9 mouse cellular contexts compared by ENCODE assay signal in the genomic region with DNA sequence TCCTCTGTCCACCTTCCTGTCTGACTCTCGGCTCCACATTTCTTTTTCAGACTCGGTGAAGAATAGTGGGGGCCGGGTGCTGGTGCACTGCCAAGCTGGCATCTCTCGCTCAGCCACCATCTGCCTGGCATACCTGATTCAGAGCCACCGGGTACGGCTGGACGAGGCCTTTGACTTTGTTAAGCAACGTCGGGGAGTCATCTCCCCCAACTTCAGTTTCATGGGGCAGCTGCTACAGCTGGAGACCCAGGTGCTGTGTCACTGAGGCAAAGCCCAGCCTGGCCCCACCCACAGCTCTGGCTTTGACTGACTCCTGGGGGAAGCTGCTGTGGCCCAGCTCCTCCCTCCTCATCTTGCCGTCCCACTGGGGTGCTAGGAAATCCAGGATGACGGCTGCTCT. TPM values are rescaled to one million over a fixed set of nuclear protein-coding genes. Genes with fewer than 3 reads are reported as not detected.
DNase-seq lines count a peak whose midpoint lies in the region; ATAC-seq and TF ChIP-seq lines count a peak whose summit lies in the region.
"Had no signal": no experiment of that assay in that cellular context is flagged by ENCODE, and none has a peak within 500 bp of the region (broad histone marks: within the 10 kb centered on the region; RNA-seq: fewer than 3 reads in every experiment).

No protein-coding gene starts in this region.

- peak overlapping the region; percentile 84 for H3K4me2 ChIP-seq in lung, embryonic 16.5 days (ENCODE audit: low read depth, low read length)
- H3K4me2 ChIP-seq in limb, embryonic 14.5 days (replicated peaks; ENCODE audit: low read depth, low read length, severe bottlenecking), result no peak overlapping the region
- H3K4me2 ChIP-seq in stomach, embryonic 15.5 days, result peak overlapping the region; percentile 97; the same call in 1 of the 2 replicates
- no peak overlapping the region for H3K4me2 ChIP-seq in forebrain, embryonic 16.5 days (ENCODE audit: low read length)

- no peaks in the 10 kb centered on the region for H3K9me3 ChIP-seq in lung, embryonic 16.5 days (ENCODE audit: control insufficient read depth, low read length)
- H3K9me3 ChIP-seq in limb, embryonic 14.5 days (ENCODE audit: control insufficient read depth, low read length), result no peaks in the 10 kb centered on the region
- H3K9me3 ChIP-seq in stomach, embryonic 15.5 days, result no peaks in the 10 kb centered on the region
- H3K9me3 ChIP-seq in forebrain, embryonic 16.5 days (ENCODE audit: control insufficient read depth, low read length), result no peaks in the 10 kb centered on the region

- H3K27ac ChIP-seq in lung, embryonic 16.5 days (ENCODE audit: low read length), result no peak overlapping the region
- no peak overlapping the region for H3K27ac ChIP-seq in limb, embryonic 14.5 days (replicated peaks; ENCODE audit: low read depth, low read length)
- H3K27ac ChIP-seq in stomach, embryonic 15.5 days, result no peak overlapping the region
- H3K27ac ChIP-seq in forebrain, embryonic 16.5 days (ENCODE audit: low read length), result no peak overlapping the region

- WGBS in lung, embryonic 16.5 days, result 52% methylated on average over 11 of the region's 11 CpGs
- 64% methylated on average over 11 of the region's 11 CpGs for WGBS in limb, embryonic 14.5 days
- WGBS in stomach, embryonic 15.5 days, result 68% methylated on average over 11 of the region's 11 CpGs
- WGBS in forebrain, embryonic 16.5 days, result 54% methylated on average over 11 of the region's 11 CpGs

- H3K9ac ChIP-seq in lung, embryonic 16.5 days (ENCODE audit: low read length), result no peak overlapping the region; the same call in 1 of the 2 replicates
- no peak overlapping the region for H3K9ac ChIP-seq in limb, embryonic 14.5 days (ENCODE audit: low read depth, low read length, severe bottlenecking)
- no peak overlapping the region for H3K9ac ChIP-seq in stomach, embryonic 15.5 days
- no peak overlapping the region for H3K9ac ChIP-seq in forebrain, embryonic 16.5 days (replicated peaks; ENCODE audit: low read depth, low read length)

- peak overlapping the region; percentile 56 for H3K4me3 ChIP-seq in lung, embryonic 16.5 days (ENCODE audit: low read length)
- H3K4me3 ChIP-seq in limb, embryonic 14.5 days (replicated peaks; ENCODE audit: low read length), result 0 out of 2 replicates have a peak overlapping the region, but pooled peaks have one; percentile 57
- H3K4me3 ChIP-seq in stomach, embryonic 15.5 days (replicated peaks), result 0 out of 2 replicates have a peak overlapping the region, but pooled peaks have one; percentile 6
- no peak overlapping the region; the same call in 1 of the 2 replicates for H3K4me3 ChIP-seq in forebrain, embryonic 16.5 days (replicated peaks; ENCODE audit: low read length)

- H3K27me3 ChIP-seq in lung, embryonic 16.5 days (ENCODE audit: control insufficient read depth, insufficient read depth, low read depth, low read length), result peaks cover 15% of the 10 kb centered on the region
- H3K27me3 ChIP-seq in limb, embryonic 14.5 days (ENCODE audit: control insufficient read depth, insufficient read depth, low read length), result peaks cover 13% of the 10 kb centered on the region; the same call in 1 of the 2 replicates
- H3K27me3 ChIP-seq in stomach, embryonic 15.5 days (replicated peaks), result peaks cover 32% of the 10 kb centered on the region
- peaks cover 24% of the 10 kb centered on the region for H3K27me3 ChIP-seq in forebrain, embryonic 16.5 days (replicated peaks; ENCODE audit: control insufficient read depth, insufficient read depth, low read length)

- DNase-seq in lung, postnatal 14 days, result no peak
- DNase-seq in cerebellum, postnatal 10 days, result peak; percentile 83
- DNase-seq in limb, embryonic 14.5 days (ENCODE audit: low spot score), result no peak
- DNase-seq in right cerebral cortex, postnatal 10 days (ENCODE audit: low spot score in 2 of 2), result no peak

- H3K36me3 ChIP-seq in lung, embryonic 16.5 days (ENCODE audit: control insufficient read depth, insufficient read depth, low read length), result no peaks in the 10 kb centered on the region
- H3K36me3 ChIP-seq in limb, embryonic 14.5 days (ENCODE audit: control insufficient read depth, insufficient read depth, low read length), result no peaks in the 10 kb centered on the region
- no peaks in the 10 kb centered on the region for H3K36me3 ChIP-seq in stomach, embryonic 15.5 days
- no peaks in the 10 kb centered on the region for H3K36me3 ChIP-seq in forebrain, embryonic 16.5 days (ENCODE audit: control insufficient read depth, insufficient read depth)

- TF ChIP-seq POLR2A in limb, embryonic 14.5 days (IDR thresholded peaks at IDR 0.05; ENCODE audit: borderline replicate concordance, extremely low read depth, insufficient read depth, insufficient read length), result no peak

- peaks cover 3% of the 10 kb centered on the region; the same call in 1 of the 2 replicates for H3K4me1 ChIP-seq in lung, embryonic 16.5 days (replicated peaks; ENCODE audit: control insufficient read depth, insufficient read depth, low read length)
- 0 out of 2 replicates have a peak, but pooled peaks cover 3% of the 10 kb centered on the region for H3K4me1 ChIP-seq in limb, embryonic 14.5 days (ENCODE audit: control insufficient read depth, insufficient read depth, low read length)
- H3K4me1 ChIP-seq in stomach, embryonic 15.5 days, result 0 out of 2 replicates have a peak, but pooled peaks cover 7% of the 10 kb centered on the region
- peaks cover 9% of the 10 kb centered on the region; the same call in 1 of the 2 replicates for H3K4me1 ChIP-seq in forebrain, embryonic 16.5 days (replicated peaks; ENCODE audit: control insufficient read depth, insufficient read depth, low read length)

- no peak for ATAC-seq in lung, embryonic 16.5 days (ENCODE audit: low read depth)
- no peak for ATAC-seq in limb, embryonic 14.5 days (ENCODE audit: low FRiP score, low read depth)
- ATAC-seq in stomach, embryonic 15.5 days (ENCODE audit: insufficient read depth, low FRiP score, low read depth), result no peak
- no peak for ATAC-seq in erythroblast, adult 5-6 weeks (replicated peaks; ENCODE audit: low FRiP score, poor library complexity, severe bottlenecking)
- ATAC-seq in forebrain, embryonic 16.5 days, result no peak

RNA-seq across cellular contexts. Expression of a gene that starts 0.9 kb away (rescaled TPM):
- polyA plus RNA-seq in lung, embryonic 16.5 days (2015; fragmentation: Nextera tagmentation; extraction: Ambion mirVana), result not detected in 2 replicates
- 0.04 and 0.08 TPM in 2 replicates for polyA plus RNA-seq in limb, embryonic 14.5 days (2012; rRNA removed)
- 0.14 and 0.40 TPM in 2 replicates for polyA plus RNA-seq in limb, embryonic 14.5 days (2014; fragmentation: Nextera tagmentation; extraction: Ambion mirVana)
- not detected in 2 replicates for polyA plus RNA-seq in stomach, embryonic 15.5 days (2015; fragmentation: Nextera tagmentation; extraction: Ambion mirVana)
- not detected in 2 replicates for total RNA-seq in erythroblast, adult 5-6 weeks (2015; ENCODE audit: low replicate concordance)
- not detected in 2 replicates for total RNA-seq in erythroblast, adult 5-6 weeks (2017; ENCODE audit: low replicate concordance)
- not detected in 2 replicates for polyA plus RNA-seq in forebrain, embryonic 16.5 days (2015; fragmentation: Nextera tagmentation; extraction: Ambion mirVana)

RNA-seq across cellular contexts. Expression of a gene that starts 1.6 kb away (rescaled TPM):
- polyA plus RNA-seq in lung, embryonic 16.5 days (2015; fragmentation: Nextera tagmentation; extraction: Ambion mirVana), result 6.1 and 6.2 TPM in 2 replicates
- polyA plus RNA-seq in limb, embryonic 14.5 days (2012; rRNA removed), result 5.7 and 7.8 TPM in 2 replicates
- 7.4 and 7.6 TPM in 2 replicates for polyA plus RNA-seq in limb, embryonic 14.5 days (2014; fragmentation: Nextera tagmentation; extraction: Ambion mirVana)
- 4.5 and 6.4 TPM in 2 replicates for polyA plus RNA-seq in stomach, embryonic 15.5 days (2015; fragmentation: Nextera tagmentation; extraction: Ambion mirVana)
- total RNA-seq in erythroblast, adult 5-6 weeks (2015; ENCODE audit: low replicate concordance), result 3.6 and 5.6 TPM in 2 replicates
- total RNA-seq in erythroblast, adult 5-6 weeks (2017; ENCODE audit: low replicate concordance), result 0.34 and 1.5 TPM in 2 replicates
- 6.6 and 7.7 TPM in 2 replicates for polyA plus RNA-seq in forebrain, embryonic 16.5 days (2015; fragmentation: Nextera tagmentation; extraction: Ambion mirVana)

RNA-seq across cellular contexts. Expression of a gene that starts 25.5 kb away (rescaled TPM):
- polyA plus RNA-seq in lung, embryonic 16.5 days (2015; fragmentation: Nextera tagmentation; extraction: Ambion mirVana), result 0.30 and 0.50 TPM in 2 replicates
- polyA plus RNA-seq in limb, embryonic 14.5 days (2012; rRNA removed), result 0.21 and 0.33 TPM in 2 replicates
- 0.48 and 0.52 TPM in 2 replicates for polyA plus RNA-seq in limb, embryonic 14.5 days (2014; fragmentation: Nextera tagmentation; extraction: Ambion mirVana)
- polyA plus RNA-seq in stomach, embryonic 15.5 days (2015; fragmentation: Nextera tagmentation; extraction: Ambion mirVana), result 2.6 and 3.2 TPM in 2 replicates
- total RNA-seq in erythroblast, adult 5-6 weeks (2015; ENCODE audit: low replicate concordance), result not detected in 2 replicates
- total RNA-seq in erythroblast, adult 5-6 weeks (2017; ENCODE audit: low replicate concordance), result not detected in 2 replicates
- 0.62 and 0.68 TPM in 2 replicates for polyA plus RNA-seq in forebrain, embryonic 16.5 days (2015; fragmentation: Nextera tagmentation; extraction: Ambion mirVana)
- total RNA-seq: neutrophil, adult 5-6 weeks had no signal

Comparison
In these comparisons a context has a peak if more than half of its experiments do, and no peak if none do; other contexts are left out.
1. H3K4me2 ChIP-seq: peak in lung, embryonic 16.5 days (single experiment) and stomach, embryonic 15.5 days (single experiment); none in limb, embryonic 14.5 days (single experiment) and forebrain, embryonic 16.5 days (single experiment).
2. DNase-seq: peak in cerebellum, postnatal 10 days (2 of 2); none in lung, postnatal 14 days (single experiment), limb, embryonic 14.5 days (single experiment) and right cerebral cortex, postnatal 10 days (0 of 2).